Mouse (Mus musculus): ENCODE results near the gene Zyx. TPM values are rescaled to one million over a fixed set of nuclear protein-coding genes. Genes with fewer than 3 reads are reported as not detected.

The Zyx gene
- polyA plus RNA-seq (2015; fragmentation: Nextera tagmentation; extraction: Ambion mirVana) = 39.7 and 41.9 TPM in 2 replicates

GRCm38 (mm10) chr6:42349426-42350020, at the start of gene Zyx:
Zyx (plus strand) TSS chr6:42349630.
- Histone ChIP-seq H3K9ac (peak within 1 kb of the TSS; percentile 64), H3K4me1 (replicated peaks) (peaks cover 50% of the 10 kb centered on the region), H3K36me3 (replicated peaks) (no peaks in the 10 kb centered on the region), H3K4me3 (replicated peaks) (peak within 1 kb of the TSS; percentile 66), H3K27me3 (peaks cover 15% of the 10 kb centered on the region; the same call in 1 of the 2 replicates), H3K9me3 (replicated peaks) (no peaks in the 10 kb centered on the region), H3K27ac (replicated peaks) (peak within 1 kb of the TSS; percentile 84), H3K4me2 (peak within 1 kb of the TSS; percentile 80)
- ATAC-seq (ENCODE audit: insufficient read depth) = peak; percentile 89
- under 1% methylated on average over 35 of the region's 36 CpGs for WGBS (ENCODE audit: insufficient replicate concordance)

- no peaks in the 10 kb centered on the region for H3K27me3 ChIP-seq
- H3K4me1 ChIP-seq (replicated peaks) = no peaks in the 10 kb centered on the region
- 37% methylated on average over 8 of the region's 8 CpGs for WGBS (ENCODE audit: insufficient replicate concordance)
Measured at GRCm38 (mm10) chr6:42309816-42310378, 39.5 kb upstream of the Zyx start.

GRCm38 (mm10) chr6:42310427-42311053, 38.9 kb upstream of the Zyx start:
- ATAC-seq (ENCODE audit: insufficient read depth) = no peak
- H3K9ac ChIP-seq = no peak overlapping the region
- H3K36me3 ChIP-seq (replicated peaks) = no peaks in the 10 kb centered on the region
- no peaks in the 10 kb centered on the region for H3K4me1 ChIP-seq (replicated peaks)
- H3K9me3 ChIP-seq (replicated peaks) = no peaks in the 10 kb centered on the region
- no peaks in the 10 kb centered on the region for H3K27me3 ChIP-seq
- WGBS (ENCODE audit: insufficient replicate concordance) = 34% methylated on average over 2 of the region's 2 CpGs
- no peak overlapping the region for H3K4me3 ChIP-seq (replicated peaks)
- H3K4me2 ChIP-seq = no peak overlapping the region
- H3K27ac ChIP-seq (replicated peaks) = no peak overlapping the region

More at GRCm38 (mm10) chr6:42309816-42310378, 39.5 kb upstream of the Zyx start:
- Histone ChIP-seq H3K9me3 (replicated peaks) (no peaks in the 10 kb centered on the region), H3K9ac (no peak overlapping the region), H3K4me2 (no peak overlapping the region), H3K4me3 (replicated peaks) (no peak overlapping the region), H3K27ac (replicated peaks) (no peak overlapping the region), H3K36me3 (replicated peaks) (no peaks in the 10 kb centered on the region)
- ATAC-seq (ENCODE audit: insufficient read depth) = no peak

- WGBS (ENCODE audit: insufficient replicate concordance) = 54% methylated on average over 4 of the region's 4 CpGs
- ATAC-seq (ENCODE audit: insufficient read depth) = no peak
Measured at GRCm38 (mm10) chr6:42318293-42318692, 31.1 kb upstream of the Zyx start.

GRCm38 (mm10) chr6:42323371-42324066, 25.9 kb upstream of the Zyx start:
- Histone ChIP-seq H3K36me3 (replicated peaks) (no peaks in the 10 kb centered on the region), H3K4me2 (peak overlapping the region; percentile 62; the same call in 1 of the 2 replicates), H3K9ac (no peak overlapping the region), H3K9me3 (replicated peaks) (no peaks in the 10 kb centered on the region), H3K4me3 (replicated peaks) (peak overlapping the region; percentile 40; the same call in 1 of the 2 replicates), H3K27ac (replicated peaks) (no peak overlapping the region), H3K4me1 (replicated peaks) (peaks cover 13% of the 10 kb centered on the region), H3K27me3 (peaks cover 56% of the 10 kb centered on the region)
- 4% methylated on average over 28 of the region's 28 CpGs for WGBS (ENCODE audit: insufficient replicate concordance)
- ATAC-seq (ENCODE audit: insufficient read depth) = no peak

More at GRCm38 (mm10) chr6:42318293-42318692, 31.1 kb upstream of the Zyx start:
- Histone ChIP-seq H3K27ac (replicated peaks) (no peak overlapping the region), H3K27me3 (peaks cover 35% of the 10 kb centered on the region), H3K9me3 (replicated peaks) (no peaks in the 10 kb centered on the region), H3K4me2 (no peak overlapping the region), H3K36me3 (replicated peaks) (no peaks in the 10 kb centered on the region), H3K9ac (no peak overlapping the region), H3K4me3 (replicated peaks) (no peak overlapping the region), H3K4me1 (replicated peaks) (no peaks in the 10 kb centered on the region)

- H3K36me3 ChIP-seq (replicated peaks) = no peaks in the 10 kb centered on the region
- H3K9ac ChIP-seq = no peak overlapping the region
- no peak overlapping the region for H3K27ac ChIP-seq (replicated peaks)
- peaks cover 17% of the 10 kb centered on the region for H3K4me1 ChIP-seq (replicated peaks)
- under 1% methylated on average over 17 of the region's 32 CpGs for WGBS (ENCODE audit: insufficient replicate concordance)
- H3K4me3 ChIP-seq (replicated peaks) = peak overlapping the region; percentile 40
- no peaks in the 10 kb centered on the region for H3K9me3 ChIP-seq (replicated peaks)
- no peak for ATAC-seq (ENCODE audit: insufficient read depth)
- peak overlapping the region; percentile 62 for H3K4me2 ChIP-seq
- H3K27me3 ChIP-seq = peaks cover 56% of the 10 kb centered on the region
Measured at GRCm38 (mm10) chr6:42324067-42324481, 25.4 kb upstream of the Zyx start.

GRCm38 (mm10) chr6:42324482-42325267, 24.8 kb upstream of the Zyx start, which contains the start of gene Fam131b:
Fam131b (minus strand) TSS chr6:42324643.
- WGBS (ENCODE audit: insufficient replicate concordance) = under 1% methylated on average over 54 of the region's 68 CpGs
- peak within 1 kb of the TSS; percentile 62 for H3K4me2 ChIP-seq
- H3K9me3 ChIP-seq (replicated peaks) = no peaks in the 10 kb centered on the region
- H3K4me3 ChIP-seq (replicated peaks) = peak within 1 kb of the TSS; percentile 40
- peaks cover 17% of the 10 kb centered on the region for H3K4me1 ChIP-seq (replicated peaks)
- peaks cover 56% of the 10 kb centered on the region for H3K27me3 ChIP-seq
- H3K36me3 ChIP-seq (replicated peaks) = no peaks in the 10 kb centered on the region
- H3K27ac ChIP-seq (replicated peaks) = no peak within 1 kb of the TSS
- H3K9ac ChIP-seq = no peak within 1 kb of the TSS
- no peak for ATAC-seq (ENCODE audit: insufficient read depth)

GRCm38 (mm10) chr6:42325268-42325609, 24.2 kb upstream of the Zyx start:
- Histone ChIP-seq H3K36me3 (replicated peaks) (no peaks in the 10 kb centered on the region), H3K27ac (replicated peaks) (no peak overlapping the region), H3K4me2 (peak overlapping the region; percentile 62), H3K27me3 (peaks cover 56% of the 10 kb centered on the region), H3K4me3 (replicated peaks) (peak overlapping the region; percentile 40; the same call in 1 of the 2 replicates), H3K9ac (no peak overlapping the region), H3K9me3 (replicated peaks) (no peaks in the 10 kb centered on the region), H3K4me1 (replicated peaks) (peaks cover 17% of the 10 kb centered on the region)
- ATAC-seq (ENCODE audit: insufficient read depth) = no peak
- 7% methylated on average over 7 of the region's 7 CpGs for WGBS (ENCODE audit: insufficient replicate concordance)

- H3K4me3 ChIP-seq (replicated peaks) = no peak overlapping the region
- no peak for ATAC-seq (ENCODE audit: insufficient read depth)
- no peak overlapping the region for H3K9ac ChIP-seq
- 42% methylated on average over 3 of the region's 3 CpGs for whole genome bisulfite sequencing (ENCODE audit: insufficient replicate concordance)
- peaks cover 17% of the 10 kb centered on the region for H3K4me1 ChIP-seq (replicated peaks)
- no peaks in the 10 kb centered on the region for H3K9me3 ChIP-seq (replicated peaks)
- peaks cover 46% of the 10 kb centered on the region for H3K27me3 ChIP-seq
- H3K36me3 ChIP-seq (replicated peaks) = no peaks in the 10 kb centered on the region
- H3K27ac ChIP-seq (replicated peaks) = no peak overlapping the region
- no peak overlapping the region for H3K4me2 ChIP-seq
Measured at GRCm38 (mm10) chr6:42326509-42326908, 22.9 kb upstream of the Zyx start.

- Histone ChIP-seq H3K27me3 (peaks cover 23% of the 10 kb centered on the region), H3K27ac (replicated peaks) (no peak overlapping the region), H3K4me2 (no peak overlapping the region), H3K4me3 (replicated peaks) (no peak overlapping the region), H3K9me3 (replicated peaks) (no peaks in the 10 kb centered on the region), H3K4me1 (replicated peaks) (peaks cover 17% of the 10 kb centered on the region), H3K36me3 (replicated peaks) (no peaks in the 10 kb centered on the region), H3K9ac (no peak overlapping the region)
- no peak for ATAC-seq (ENCODE audit: insufficient read depth)
- WGBS (ENCODE audit: insufficient replicate concordance) = 23% methylated on average over 3 of the region's 3 CpGs
Measured at GRCm38 (mm10) chr6:42328757-42329156, 20.7 kb upstream of the Zyx start.
